Mouse (Mus musculus): Measurements from ENCODE around the gene Dnaja4.

Dnaja4 gene

GRCm38 (mm10) chr9:54700174-54700475, 1.5 kb downstream of the Dnaja4 start:
- peak in 1 of 2 experiments; percentile 4 for DNase-seq

DNA sequence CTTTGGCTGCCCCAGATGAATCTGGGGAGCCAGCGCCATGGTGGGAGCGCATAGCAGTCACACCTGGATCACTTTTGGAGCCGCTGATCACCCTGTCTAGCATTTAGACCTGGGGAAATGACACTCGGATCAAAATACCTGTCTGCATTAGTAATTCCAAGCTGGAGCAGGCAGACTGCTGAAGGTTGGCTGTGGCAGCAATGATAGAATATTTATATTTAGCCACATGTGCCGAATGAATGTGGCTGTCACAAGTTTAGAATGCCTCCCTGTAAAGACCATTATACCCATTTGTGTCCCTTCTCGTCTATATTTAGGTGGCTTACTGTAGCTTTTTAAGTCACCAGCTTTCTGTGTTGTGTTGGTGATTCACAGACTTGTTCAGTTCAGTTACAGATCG, 2.1 kb downstream of the Dnaja4 start:
- DNase-seq = no peak

DNA sequence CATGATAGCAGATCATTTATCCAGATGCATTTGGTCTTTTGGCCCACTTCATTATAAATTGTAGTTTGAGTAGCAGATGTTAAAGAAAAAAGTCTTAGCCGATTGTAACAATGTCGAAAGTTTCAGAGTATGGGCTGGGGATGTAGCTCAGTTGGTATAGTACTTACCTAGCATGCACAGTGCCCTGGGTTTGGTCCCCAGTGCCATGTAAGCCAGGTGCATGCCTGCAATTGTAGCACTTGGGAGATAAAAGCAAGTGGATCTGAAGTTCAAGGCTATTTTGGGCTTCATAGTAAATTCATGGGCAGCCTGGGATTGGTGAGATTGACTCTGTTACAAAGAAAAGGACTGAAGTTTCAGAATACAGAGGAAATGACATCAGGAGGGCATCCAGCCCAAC, 3.9 kb downstream of the Dnaja4 start:
- no peak for DNase-seq

- no peak for DNase-seq
These were observed 5.7 kb downstream of the Dnaja4 start for GRCm38 (mm10) chr9:54704361-54704760.

DNA sequence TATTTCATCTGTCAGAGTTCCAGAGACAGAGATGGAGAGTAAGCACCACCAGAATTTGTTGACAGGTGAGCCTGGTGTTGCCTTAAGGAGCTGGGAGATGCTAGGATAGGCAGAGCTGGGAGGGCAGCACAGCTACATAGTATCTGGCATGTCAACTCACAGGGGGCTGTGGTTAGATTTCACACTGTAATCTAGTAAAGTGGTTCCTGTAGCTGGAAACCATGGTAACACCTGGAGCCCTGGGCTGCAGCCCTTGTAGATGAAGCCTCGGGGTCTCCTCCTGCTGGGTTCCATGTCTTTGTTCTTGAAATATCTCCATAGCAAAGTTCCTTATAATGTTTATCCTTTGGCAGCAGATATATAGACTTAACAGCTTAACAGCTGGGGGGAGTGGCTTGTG, 6.9 kb downstream of the Dnaja4 start:
- no peak for DNase-seq

DNA sequence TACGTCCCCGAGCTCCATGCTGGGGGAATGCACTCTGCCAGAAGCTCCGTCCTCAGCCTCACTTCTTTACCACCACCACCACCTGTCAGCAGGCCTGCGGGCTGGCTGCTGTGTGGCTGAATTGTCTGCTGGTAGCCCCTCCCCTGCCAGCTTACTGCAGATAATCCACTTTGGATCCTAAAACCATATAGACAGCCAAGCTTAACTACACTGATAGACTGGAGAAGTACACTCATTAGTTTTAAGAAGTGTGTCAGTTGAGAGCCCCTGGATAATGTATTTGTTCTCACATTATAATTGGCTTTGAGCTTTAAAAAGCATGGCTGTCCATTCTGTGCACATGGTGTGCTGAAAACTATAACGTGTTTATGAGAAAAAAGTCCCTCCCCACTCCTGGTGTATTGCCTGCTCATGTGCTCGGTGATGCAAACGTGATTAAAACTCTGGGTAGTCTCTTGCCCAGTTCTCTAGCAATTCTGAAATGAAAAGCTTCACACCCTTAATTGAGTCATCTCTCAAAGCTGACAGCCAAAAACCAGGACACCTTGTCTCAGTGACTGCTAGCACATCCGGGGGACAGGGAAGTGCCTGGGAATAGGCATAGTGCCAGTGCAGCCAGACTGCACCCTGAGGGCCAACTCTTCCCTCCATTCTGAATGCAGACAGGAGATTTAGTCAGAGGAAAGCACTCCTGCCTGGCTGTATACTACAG, 8.8 kb downstream of the Dnaja4 start:
- no peak for DNase-seq

GRCm38 (mm10) chr9:54708085-54708484, 9.4 kb downstream of the Dnaja4 start:
- DNase-seq = no peak

DNA sequence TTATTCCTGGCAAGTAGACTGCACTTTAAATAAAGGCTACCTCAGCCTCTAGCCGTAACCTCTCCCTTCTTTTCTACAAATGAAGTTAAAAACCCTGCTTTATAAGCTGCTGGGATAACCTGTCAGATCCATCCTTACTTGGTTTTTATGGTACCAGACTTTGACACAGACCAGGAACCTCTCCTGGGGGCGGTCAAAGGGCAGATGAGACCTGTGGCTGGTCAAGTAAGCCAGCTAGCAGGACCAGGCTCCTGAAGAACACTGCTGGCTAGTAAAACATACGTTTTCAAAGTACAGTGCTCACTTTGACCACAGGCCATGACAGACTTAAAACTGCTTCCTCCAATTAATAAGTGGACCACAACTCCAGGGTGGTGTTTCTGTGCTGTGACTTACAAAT, 17.1 kb downstream of the Dnaja4 start:
- DNase-seq = peak in 1 of 2 experiments; percentile 53

- no peak for DNase-seq
These were observed 18.9 kb downstream of the Dnaja4 start for GRCm38 (mm10) chr9:54717527-54717926.

- DNase-seq = no peak
These were observed 23.5 kb downstream of the Dnaja4 start for GRCm38 (mm10) chr9:54722156-54722555.

GRCm38 (mm10) chr9:54722596-54722995, 23.9 kb downstream of the Dnaja4 start:
- no peak for DNase-seq

DNA sequence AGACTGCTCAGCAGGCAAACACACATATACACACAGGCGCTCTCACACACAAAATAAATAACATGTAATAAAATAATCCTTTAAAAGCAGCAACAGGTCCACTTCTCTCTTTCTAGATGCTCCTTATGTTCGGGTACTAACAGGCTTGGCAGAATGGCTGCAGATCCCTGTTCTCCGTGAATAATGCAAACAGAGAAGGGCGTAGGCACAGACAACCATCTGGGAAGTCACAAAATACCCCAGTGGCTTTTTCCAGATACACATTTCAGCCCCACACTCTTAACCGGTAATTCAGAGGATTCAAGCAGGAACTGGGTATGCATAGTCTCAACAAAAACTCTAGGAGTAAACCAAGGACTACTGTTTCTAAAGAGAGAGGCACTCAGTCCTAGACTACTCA, 27.6 kb downstream of the Dnaja4 start:
- DNase-seq = no peak

DNA sequence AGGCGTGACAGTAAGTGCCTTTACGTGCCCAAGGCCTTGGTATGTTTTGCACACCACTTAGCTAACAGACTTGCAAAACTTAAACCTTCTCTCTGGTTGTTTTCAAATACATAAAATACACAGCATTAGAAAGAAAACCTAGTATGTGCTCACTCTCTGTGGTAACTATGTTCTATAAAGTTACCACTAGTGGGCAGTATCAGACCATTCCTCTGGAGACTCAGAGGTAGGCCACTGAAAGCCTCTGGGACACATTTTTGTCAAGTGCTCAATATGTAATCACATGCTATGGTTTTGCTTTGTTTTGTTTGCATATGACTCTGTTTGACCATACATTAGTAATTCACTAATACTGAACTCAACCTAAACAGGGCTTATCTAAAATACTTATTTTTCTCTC, 33.4 kb downstream of the Dnaja4 start:
- no peak for DNase-seq

DNA sequence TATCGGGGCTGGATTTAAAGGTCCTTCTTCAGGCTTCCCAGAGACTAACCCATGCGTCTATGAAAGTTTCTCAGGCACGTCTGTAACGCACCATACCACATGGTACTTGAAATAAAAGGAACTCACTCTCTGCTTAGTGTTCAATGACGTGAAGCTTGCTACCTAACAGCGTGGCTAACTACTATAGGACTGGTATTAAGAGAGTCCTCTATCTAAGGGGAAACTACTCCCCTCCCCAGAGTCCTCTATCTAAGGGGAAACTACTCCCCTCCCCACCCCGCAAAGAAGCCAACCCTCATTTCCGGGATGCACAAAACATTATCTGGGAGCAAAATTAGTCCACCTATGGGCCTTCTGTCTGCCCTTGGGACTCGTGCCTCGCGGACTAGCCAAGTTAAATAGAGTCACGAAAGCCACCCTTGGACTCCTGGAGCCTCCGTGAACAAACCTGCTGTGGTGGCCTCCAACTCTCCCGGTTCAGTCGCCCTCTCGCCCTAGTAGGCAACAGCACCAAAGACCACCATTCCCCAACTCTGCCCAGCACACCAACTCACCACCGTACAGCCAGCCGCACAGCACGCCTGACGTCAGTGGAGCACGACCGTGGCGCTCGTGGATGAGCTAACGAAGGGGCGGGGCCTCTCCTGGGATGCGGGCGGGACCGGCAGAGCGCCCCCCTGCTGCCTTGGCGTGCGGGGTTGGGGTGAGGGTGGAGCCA, 35.4 kb downstream of the Dnaja4 start, which contains the start of gene Wdr61:
Gene Wdr61, minus strand, starts transcription at position 599 of the 718 bp plus-strand sequence.
- DNase-seq = peak; percentile 96 to 97

GRCm38 (mm10) chr9:54734639-54735252, 36.1 kb downstream of the Dnaja4 start:
- DNase-seq = peak in 1 of 2 experiments; percentile 9

DNA sequence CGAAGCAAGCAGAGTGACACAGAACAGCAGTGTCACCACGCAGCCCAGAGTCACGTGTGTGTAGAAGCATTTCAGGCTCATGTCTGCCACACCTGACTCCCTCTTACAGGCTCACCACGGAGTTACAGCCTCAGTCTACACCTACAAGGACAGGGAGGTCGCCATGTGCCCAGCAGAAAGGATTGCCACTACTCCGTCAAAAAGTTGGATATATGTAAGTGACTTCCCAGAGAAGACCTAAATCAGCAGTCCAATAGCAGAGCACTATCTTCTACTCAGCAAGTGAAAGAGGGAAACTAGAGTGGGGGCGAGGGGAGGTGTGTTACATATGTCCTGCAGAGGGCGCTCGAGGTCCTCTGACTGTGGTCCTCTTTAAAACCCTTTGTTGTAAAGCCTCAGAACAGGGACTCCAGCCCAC, 37.6 kb downstream of the Dnaja4 start:
- peak; percentile 34 to 46 for DNase-seq

DNA sequence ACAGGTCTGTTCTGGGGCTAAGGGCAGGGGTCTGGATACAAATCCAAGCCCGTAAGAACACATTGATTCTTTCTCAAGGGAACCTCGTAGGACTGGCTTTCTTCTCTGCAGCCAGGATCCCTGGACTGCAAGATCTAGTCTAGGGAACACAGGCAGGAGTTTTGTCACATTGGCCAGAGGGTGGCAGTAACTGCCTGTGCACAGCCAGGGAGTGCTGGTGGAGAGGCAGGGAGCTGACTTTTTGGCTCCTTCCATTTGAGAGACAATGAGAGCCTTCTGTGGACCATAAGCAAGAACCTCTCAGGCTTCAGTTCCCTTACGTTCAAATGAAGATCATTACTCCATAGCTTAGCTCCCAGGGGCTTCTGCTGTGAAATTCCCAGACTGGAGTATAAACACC, 39.7 kb downstream of the Dnaja4 start:
- peak; percentile 24 to 52 for DNase-seq

GRCm38 (mm10) chr9:54743891-54744290, 45.2 kb downstream of the Dnaja4 start:
- no peak for DNase-seq

GRCm38 (mm10) chr9:54745740-54746370, 47.2 kb downstream of the Dnaja4 start:
- no peak for DNase-seq

DNA sequence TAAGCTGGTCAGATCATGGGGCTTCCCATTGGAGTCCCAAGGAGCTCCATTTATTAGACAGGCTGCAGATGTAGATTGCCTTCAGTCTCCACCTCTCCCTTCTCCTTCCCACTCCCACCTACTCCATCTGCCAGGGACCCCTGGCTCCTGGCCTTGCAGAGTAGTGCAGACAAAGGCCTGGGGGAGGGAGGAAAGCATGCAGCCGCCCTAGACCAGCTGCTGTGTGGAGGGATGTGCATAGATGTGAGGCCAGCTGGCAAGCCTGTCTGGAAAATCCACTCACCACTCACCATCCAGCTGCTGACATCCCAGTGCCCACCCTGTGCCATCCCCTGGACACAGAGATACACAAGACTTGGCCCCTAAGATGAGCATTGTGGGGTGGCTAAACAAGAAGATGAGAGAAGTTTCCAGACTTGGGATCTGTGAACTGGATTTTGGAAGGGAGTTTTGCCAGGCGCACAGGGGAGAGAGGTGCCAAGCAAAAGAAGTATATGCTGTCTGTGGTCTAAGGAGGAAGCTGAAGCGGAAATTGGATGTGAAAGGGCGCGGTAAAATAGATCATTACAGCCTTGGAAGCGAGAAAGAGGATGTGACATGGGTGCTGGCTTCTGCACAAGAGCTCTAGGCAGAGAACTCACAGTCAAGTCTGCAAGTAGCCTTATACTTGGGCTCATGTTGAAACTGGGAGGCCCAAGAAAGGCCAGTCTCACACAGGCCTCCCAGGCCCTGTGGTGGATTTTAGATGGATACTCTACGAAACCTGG, 51.7 kb downstream of the Dnaja4 start:
- no peak for DNase-seq

DNA sequence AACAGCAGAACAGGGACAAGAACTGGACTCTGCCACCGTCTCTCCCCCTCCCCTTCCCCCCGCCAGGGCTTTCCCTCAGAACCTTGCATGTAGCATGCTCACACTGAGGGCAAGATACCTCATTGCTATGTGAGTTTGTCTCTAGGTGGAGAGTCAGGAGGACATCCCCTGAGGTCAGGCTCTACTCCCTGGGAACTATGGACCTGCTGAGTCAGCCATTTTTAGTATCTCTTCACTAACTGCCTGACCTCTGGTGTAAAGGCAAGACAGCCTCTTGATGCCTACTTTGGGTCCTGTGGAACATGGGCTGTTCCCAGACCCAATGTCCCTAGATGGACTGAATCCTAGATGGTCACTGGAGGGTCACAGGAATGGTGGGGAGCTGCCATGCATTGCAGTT, 53.0 kb downstream of the Dnaja4 start:
- no peak for DNase-seq

- DNase-seq = no peak
These were observed 53.7 kb downstream of the Dnaja4 start for GRCm38 (mm10) chr9:54752201-54752943.
